ENCODE assay signal across 15 mouse cellular contexts in genomic region chr5:18561911-18562310, GRCm38 (mm10).
DNase-seq lines count a peak whose midpoint lies in the region.
"Had no signal": no experiment of that assay in that cellular context is flagged by ENCODE, and none has a peak within 500 bp of the region (broad histone marks: within the 10 kb centered on the region; RNA-seq: fewer than 3 reads in every experiment).

No protein-coding gene starts in this region.

- DNase-seq in ES-CJ7 (ENCODE audit: low read depth, low spot score) (peak; percentile 63), R1 (ENCODE audit: low read depth, low spot score) (peak; percentile 85)
- DNase-seq in Muller cell, postnatal 12 days (ENCODE audit: inconsistent ontology term) = no peak
- no peak for DNase-seq in ovary, postnatal 36 days (ENCODE audit: low spot score)
- DNase-seq in retina, postnatal 1 day = no peak
- DNase-seq: adrenal gland, adult 2 months; adrenal gland, postnatal 10 days; adrenal gland, postnatal 25 days; cerebellum, adult 11 months; cerebellum, adult 18-20 months; cerebellum, adult 8-10 months; cerebellum, adult 9-11 months; cerebellum, postnatal 14 days; cerebellum, postnatal 36 days; embryo, embryonic 11 days had no signal

Comparison
In these comparisons a context has a peak if more than half of its experiments do, and no peak if none do; other contexts are left out.
1. DNase-seq: peak in ES-CJ7 (single experiment) and R1 (single experiment); none in Muller cell, postnatal 12 days (single experiment), ovary, postnatal 36 days (single experiment) and retina, postnatal 1 day (single experiment).